Mouse (Mus musculus): Measurements from ENCODE around the gene Clec2d. TPM values are rescaled to one million over a fixed set of nuclear protein-coding genes. Genes with fewer than 3 reads are reported as not detected.
"Not testable (repeated sequence)": the region's sequence is repeated elsewhere in the genome, so short reads cannot be mapped to it uniquely, and the experiment has no call there.

Clec2d gene
- total and polyA plus RNA-seq, 3 experiments: 0.50 to 2.8 TPM; not detected in 1

- no peak for TF ChIP-seq MEF2A (IDR thresholded peaks at IDR 0.05; ENCODE audit: extremely low read depth, insufficient replicate concordance, low read depth, low read length, poor library complexity, severe bottlenecking)
- TF ChIP-seq GABPA (IDR thresholded peaks at IDR 0.05; ENCODE audit: low read depth, low read length): no peak
These were observed 834 bp downstream of the Clec2d start (continued) for GRCm38 (mm10) chr6:129181249-129181648.

- peak overlapping the region; percentile 44 to 61 for H3K4me3 ChIP-seq (ENCODE audit: control insufficient read depth in 1 of 2, insufficient read depth in 1 of 2, low read depth in 2 of 2, low read length in 2 of 2)
- no peaks in the 10 kb centered on the region for H3K9me3 ChIP-seq (replicated peaks; ENCODE audit: insufficient read depth, low read length)
- H3K36me3 ChIP-seq (ENCODE audit: control insufficient read depth in 1 of 2, insufficient read depth in 2 of 2, low read length in 2 of 2): peaks cover 3 to 8% of the 10 kb centered on the region in 2 experiments; a peak in 3 of 4 replicates
- H3K79me2 ChIP-seq (ENCODE audit: control insufficient read depth, insufficient read depth, low read length, poor library complexity): peaks cover 3% of the 10 kb centered on the region
- H3K27me3 ChIP-seq (ENCODE audit: control insufficient read depth in 1 of 2, insufficient read depth in 2 of 2, low read length in 2 of 2): no peaks in the 10 kb centered on the region
- TF ChIP-seq POLR2A (IDR thresholded peaks at IDR 0.05; ENCODE audit: control insufficient read depth in 1 of 2, insufficient read depth in 1 of 2, low read depth in 1 of 2, low read length in 2 of 2, poor library complexity in 1 of 2) (no peak), TCF12 (IDR thresholded peaks at IDR 0.05; ENCODE audit: low read depth, low read length) (no peak), NELFE (IDR thresholded peaks at IDR 0.05; ENCODE audit: low read depth, low read length) (no peak), MYC (IDR thresholded peaks at IDR 0.05; ENCODE audit: low read depth, low read length) (no peak), CTCF (IDR thresholded peaks at IDR 0.05 in 2 of 3, conservative IDR thresholded peaks at IDR 0.05 in 1 of 3; ENCODE audit: control insufficient read depth in 1 of 3, insufficient read depth in 1 of 3, low read depth in 2 of 3, low read length in 3 of 3, poor library complexity in 1 of 3, severe bottlenecking in 1 of 3) (no peak), JUND (IDR thresholded peaks at IDR 0.05; ENCODE audit: low read depth, low read length) (no peak), ZKSCAN1 (IDR thresholded peaks at IDR 0.05; ENCODE audit: low read depth, low read length) (no peak), SMC3 (IDR thresholded peaks at IDR 0.05; ENCODE audit: low read depth, low read length) (no peak), MAX (IDR thresholded peaks at IDR 0.05; ENCODE audit: low read length) (no peak), POLR2AphosphoS5 (IDR thresholded peaks at IDR 0.05; ENCODE audit: borderline replicate concordance, low read depth, low read length) (no peak), CHD1 (IDR thresholded peaks at IDR 0.05; ENCODE audit: low read depth, low read length) (no peak), GABPA (IDR thresholded peaks at IDR 0.05; ENCODE audit: low read depth, low read length) (no peak), EP300 (IDR thresholded peaks at IDR 0.05; ENCODE audit: low read depth in 1 of 2, low read length in 2 of 2) (no peak)
- peak overlapping the region; percentile 63 for H3K9ac ChIP-seq (ENCODE audit: control insufficient read depth, low read depth, low read length, poor library complexity, severe bottlenecking)
- DNase-seq (ENCODE audit: low read depth, low spot score): peak; percentile 46
- peak overlapping the region; percentile 47; the same call in 1 of the 2 replicates for H3K27ac ChIP-seq (ENCODE audit: control insufficient read depth, low read depth, low read length)
- peaks cover 0 to 7% of the 10 kb centered on the region in 2 experiments; a peak in 2 of 4 replicates for H3K4me1 ChIP-seq (ENCODE audit: control insufficient read depth in 1 of 2, insufficient read depth in 2 of 2, low read length in 2 of 2)
These were observed 1.3 kb downstream of the Clec2d start for GRCm38 (mm10) chr6:129181683-129182082.

GRCm38 (mm10) chr6:129182518-129182917, 2.1 kb downstream of the Clec2d start:
- H3K4me1 ChIP-seq (ENCODE audit: control insufficient read depth in 1 of 2, insufficient read depth in 2 of 2, low read length in 2 of 2): peaks cover 0 to 7% of the 10 kb centered on the region in 2 experiments; a peak in 2 of 4 replicates
- H3K9me3 ChIP-seq (replicated peaks; ENCODE audit: insufficient read depth, low read length): no peaks in the 10 kb centered on the region
- H3K36me3 ChIP-seq (ENCODE audit: control insufficient read depth in 1 of 2, insufficient read depth in 2 of 2, low read length in 2 of 2): peaks cover 3 to 8% of the 10 kb centered on the region in 2 experiments; a peak in 3 of 4 replicates
- TF ChIP-seq USF1 (IDR thresholded peaks at IDR 0.05; ENCODE audit: low read depth, low read length): no peak
- TF ChIP-seq GABPA (IDR thresholded peaks at IDR 0.05; ENCODE audit: low read depth, low read length): no peak
- no peak for TF ChIP-seq RAD21 (IDR thresholded peaks at IDR 0.05; ENCODE audit: low read depth, low read length)
- TF ChIP-seq EP300 (IDR thresholded peaks at IDR 0.05; ENCODE audit: low read depth in 1 of 2, low read length in 2 of 2): no peak
- TF ChIP-seq CHD1 (IDR thresholded peaks at IDR 0.05; ENCODE audit: low read depth, low read length): no peak
- TF ChIP-seq TBP (IDR thresholded peaks at IDR 0.05; ENCODE audit: low read depth, low read length): no peak
- TF ChIP-seq HCFC1 (IDR thresholded peaks at IDR 0.05; ENCODE audit: low read depth, low read length): no peak
- TF ChIP-seq CHD2 (IDR thresholded peaks at IDR 0.05; ENCODE audit: low read length): no peak
- TF ChIP-seq SMC3 (IDR thresholded peaks at IDR 0.05; ENCODE audit: low read depth, low read length): no peak
- no peak for TF ChIP-seq TCF12 (IDR thresholded peaks at IDR 0.05; ENCODE audit: low read depth, low read length)
- TF ChIP-seq TAL1 (IDR thresholded peaks at IDR 0.05; ENCODE audit: low read length): no peak
- TF ChIP-seq ZKSCAN1 (IDR thresholded peaks at IDR 0.05; ENCODE audit: low read depth, low read length): no peak
- no peak for TF ChIP-seq ETS1 (IDR thresholded peaks at IDR 0.05; ENCODE audit: low read depth, low read length)
- no peak for TF ChIP-seq USF2 (IDR thresholded peaks at IDR 0.05; ENCODE audit: borderline replicate concordance in 1 of 2, insufficient read depth in 1 of 2, low read depth in 1 of 2, low read length in 2 of 2)
- TF ChIP-seq POLR2AphosphoS5 (IDR thresholded peaks at IDR 0.05; ENCODE audit: borderline replicate concordance, low read depth, low read length): no peak
- no peak for TF ChIP-seq POLR2AphosphoS2 (IDR thresholded peaks at IDR 0.05; ENCODE audit: low read length)
- no peaks in the 10 kb centered on the region for H3K27me3 ChIP-seq (ENCODE audit: control insufficient read depth in 1 of 2, insufficient read depth in 2 of 2, low read length in 2 of 2)
- H3K9ac ChIP-seq (ENCODE audit: control insufficient read depth, low read depth, low read length, poor library complexity, severe bottlenecking): no peak overlapping the region
- H3K79me2 ChIP-seq (ENCODE audit: control insufficient read depth, insufficient read depth, low read length, poor library complexity): peaks cover 3% of the 10 kb centered on the region
- H3K27ac ChIP-seq (ENCODE audit: control insufficient read depth, low read depth, low read length): no peak overlapping the region
- 0 out of 4 replicates have a peak overlapping the region, but pooled peaks of 1 of the 2 experiments have one; percentile 0 for H3K4me3 ChIP-seq (ENCODE audit: control insufficient read depth in 1 of 2, insufficient read depth in 1 of 2, low read depth in 2 of 2, low read length in 2 of 2)
- no peak for DNase-seq (ENCODE audit: low read depth, low spot score)

DNA sequence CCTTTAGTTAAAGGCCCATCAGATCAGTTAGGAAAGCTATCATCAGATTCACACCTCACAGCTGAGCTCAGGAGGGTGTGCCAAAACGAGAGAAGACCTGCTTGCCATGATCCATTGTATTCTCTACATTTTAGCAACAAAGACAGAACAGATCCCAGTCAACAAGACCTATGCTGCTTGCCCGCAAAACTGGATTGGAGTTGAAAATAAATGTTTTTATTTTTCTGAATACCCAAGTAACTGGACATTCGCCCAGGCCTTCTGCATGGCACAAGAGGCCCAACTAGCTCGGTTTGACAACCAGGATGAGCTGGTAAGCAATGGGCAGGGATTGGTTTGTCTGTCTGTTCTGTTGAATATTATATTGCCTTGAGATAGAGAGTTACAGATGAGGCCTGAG, 3.6 kb downstream of the Clec2d start:
- H3K9me3 ChIP-seq (replicated peaks; ENCODE audit: insufficient read depth, low read length); H3K9ac ChIP-seq (ENCODE audit: control insufficient read depth, low read depth, low read length, poor library complexity, severe bottlenecking); H3K36me3 ChIP-seq (ENCODE audit: control insufficient read depth in 1 of 2, insufficient read depth in 2 of 2, low read length in 2 of 2); H3K4me1 ChIP-seq (ENCODE audit: control insufficient read depth in 1 of 2, insufficient read depth in 2 of 2, low read length in 2 of 2); H3K4me3 ChIP-seq (ENCODE audit: control insufficient read depth in 1 of 2, insufficient read depth in 1 of 2, low read depth in 2 of 2, low read length in 2 of 2); DNase-seq (ENCODE audit: low read depth, low spot score); H3K27me3 ChIP-seq (ENCODE audit: control insufficient read depth in 1 of 2, insufficient read depth in 2 of 2, low read length in 2 of 2); H3K79me2 ChIP-seq (ENCODE audit: control insufficient read depth, insufficient read depth, low read length, poor library complexity); H3K27ac ChIP-seq (ENCODE audit: control insufficient read depth, low read depth, low read length): not testable (repeated sequence)
